Mouse (Mus musculus) testis, postnatal 14 days (tissue): ENCODE measurements around the gene Olfr218.
"Not testable (repeated sequence)": the region's sequence is repeated elsewhere in the genome, so short reads cannot be mapped to it uniquely, and the experiment has no call there.

ENCODE experiments used
- DNase-seq: peaks from one replicate; pipeline ENCODE4 v3.0.0; 2021; ENCODE audit warnings: low spot score

The Olfr218 gene

DNA sequence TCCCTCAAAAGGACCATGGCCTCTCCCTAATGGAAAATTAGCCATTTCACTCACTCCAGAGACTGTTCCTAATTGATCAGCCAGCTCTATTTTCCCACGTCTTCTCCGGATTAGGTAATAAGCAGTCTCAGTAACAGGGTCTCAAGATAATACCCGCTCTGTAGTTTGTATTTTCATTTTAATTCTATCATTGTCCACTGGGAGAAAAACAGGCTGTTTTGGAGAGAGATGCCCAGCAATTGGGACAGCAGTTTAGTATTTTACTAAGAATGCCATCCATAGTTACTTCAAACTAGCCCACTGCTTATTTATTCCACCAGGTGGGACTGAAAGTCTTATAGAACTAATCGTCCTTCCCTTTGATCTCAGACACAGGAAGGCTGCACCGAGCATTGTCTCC, at the start of gene Olfr218:
Gene Olfr218, plus strand, starts transcription at position 301 of the 400 bp plus-strand sequence.
- DNase-seq = no peak

DNA sequence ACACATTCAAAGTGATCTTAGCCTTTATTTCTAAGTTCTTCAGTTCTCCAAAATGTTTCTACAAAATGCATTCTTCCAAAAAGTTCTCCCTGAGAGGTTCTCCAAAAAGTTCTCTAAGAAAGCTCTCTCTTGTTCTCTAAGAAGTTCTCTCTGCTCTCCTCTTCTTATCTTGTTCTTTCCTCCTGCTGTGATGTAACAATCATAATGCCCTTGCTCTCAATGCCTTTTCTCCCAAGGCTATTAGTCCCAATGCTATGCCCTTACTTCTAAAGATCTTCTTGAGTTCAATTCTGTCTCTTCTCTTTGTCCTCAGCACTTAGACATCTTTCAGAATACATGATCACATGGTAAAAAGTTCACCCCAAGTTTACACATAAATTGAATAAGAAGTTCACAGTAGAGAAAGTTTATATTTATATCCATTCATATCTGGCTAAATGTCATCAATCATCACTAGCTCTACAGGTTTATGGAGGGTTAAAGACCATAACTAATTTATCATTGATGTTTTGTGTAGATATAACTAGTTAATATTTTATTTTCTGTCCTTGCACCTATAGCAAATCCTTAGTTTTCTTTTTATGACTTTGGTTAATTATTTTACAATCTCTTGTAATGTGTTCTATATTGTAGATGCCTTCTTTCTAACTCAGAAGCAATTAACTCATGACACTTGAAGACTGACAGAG, 23.3 kb upstream of the Olfr218 start:
- no peak for DNase-seq

DNA sequence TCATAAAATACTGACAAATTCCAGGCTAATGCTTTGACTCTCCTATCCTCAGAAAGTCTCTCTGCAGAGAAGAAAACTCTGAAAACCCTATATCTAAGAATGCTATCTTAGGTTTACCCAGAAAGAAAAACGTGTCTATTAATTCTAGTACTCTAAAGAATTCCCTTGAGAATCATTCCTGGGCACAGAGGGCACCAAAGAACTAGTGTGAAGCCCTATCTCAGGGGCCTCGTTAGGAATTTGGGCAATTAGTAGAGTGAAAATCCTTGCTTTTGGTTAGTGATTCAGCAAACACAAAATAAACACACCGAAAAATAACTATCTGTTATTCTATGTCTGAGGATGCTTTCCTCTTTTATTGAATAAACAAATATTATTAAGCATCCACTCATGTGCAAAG, 7.1 kb upstream of the Olfr218 start, which contains the start of gene Olfr1406:
Gene Olfr1406, minus strand, starts transcription at position 101 of the 400 bp plus-strand sequence.
- no peak for DNase-seq

DNA sequence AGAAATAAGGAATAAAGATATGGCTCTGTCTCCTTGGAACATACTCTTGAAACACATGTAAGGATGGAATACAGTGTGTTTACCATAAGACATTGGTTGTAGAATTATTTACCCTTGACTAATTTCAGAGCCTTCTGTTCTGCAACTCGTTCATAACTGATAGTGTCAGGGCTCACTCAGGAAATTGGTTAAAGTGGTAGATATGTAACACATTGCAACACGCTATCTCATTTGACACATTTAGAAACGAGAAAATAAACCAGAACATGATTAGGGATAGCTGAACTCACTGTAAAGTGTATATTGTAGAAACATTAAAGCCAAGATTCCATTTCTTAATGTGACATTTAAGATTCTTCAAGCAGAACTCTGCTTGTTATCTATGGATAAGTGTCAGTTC, 5.5 kb upstream of the Olfr218 start:
- no peak for DNase-seq

DNA sequence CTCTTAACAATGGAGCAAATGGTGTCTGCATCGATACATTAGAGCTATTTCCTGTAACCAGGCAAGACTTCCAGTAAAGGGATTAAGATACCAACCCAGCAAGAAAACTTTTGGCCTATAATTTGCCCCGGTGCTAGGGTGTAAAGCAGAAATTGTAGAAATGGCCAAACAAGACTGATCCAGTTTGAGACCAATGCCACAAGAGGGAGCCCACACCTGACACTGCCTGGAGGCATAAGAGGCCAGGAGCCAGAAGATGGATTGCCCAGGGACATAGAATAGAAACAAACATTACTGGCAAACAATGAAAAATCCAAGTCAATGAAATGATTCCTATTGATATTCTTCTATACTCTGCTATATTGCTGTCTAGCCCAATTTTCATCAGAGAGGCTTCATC, 1.2 kb upstream of the Olfr218 start:
- no peak for DNase-seq

DNA sequence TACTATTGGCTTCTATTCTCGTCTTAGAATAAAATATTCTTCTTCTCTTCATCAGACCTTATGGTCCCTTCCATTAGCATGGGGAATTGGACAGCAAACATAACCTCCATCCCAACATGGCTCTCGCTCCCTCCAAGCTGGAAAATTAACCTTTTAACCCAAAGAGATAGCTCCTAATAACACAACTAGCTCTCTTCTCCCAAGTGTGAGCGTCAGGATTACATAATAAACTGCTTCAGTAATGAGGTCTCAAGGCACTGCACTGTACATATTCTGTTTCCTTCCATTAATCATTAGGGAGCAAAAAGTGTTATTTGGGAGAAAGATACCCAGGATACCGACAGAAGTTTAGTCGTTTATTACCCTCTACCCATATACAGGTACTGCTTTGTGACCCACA, 14.5 kb downstream of the Olfr218 start, which contains the start of gene Olfr1404:
Gene Olfr1404, plus strand, starts transcription at position 301 of the 400 bp plus-strand sequence.
- no peak for DNase-seq

DNA sequence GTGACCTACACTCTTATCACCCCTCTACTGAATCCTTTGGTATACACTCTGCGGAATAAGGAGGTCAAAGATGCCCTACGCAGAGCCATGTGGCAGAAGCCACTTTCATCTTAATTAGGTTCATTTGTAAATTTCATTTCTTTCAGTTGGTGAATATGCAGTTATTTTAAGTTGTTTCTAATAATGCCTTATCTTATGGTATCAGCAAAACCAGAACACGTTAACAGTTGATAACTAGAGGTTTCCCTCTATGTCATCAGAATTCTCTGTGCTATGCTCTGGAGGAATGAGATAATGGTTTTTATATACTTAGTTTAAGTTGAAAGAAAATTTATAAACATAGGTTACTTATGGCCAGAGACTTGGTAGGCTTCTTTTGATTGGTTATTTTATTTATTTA, 18.9 kb downstream of the Olfr218 start:
- DNase-seq = no peak

DNA sequence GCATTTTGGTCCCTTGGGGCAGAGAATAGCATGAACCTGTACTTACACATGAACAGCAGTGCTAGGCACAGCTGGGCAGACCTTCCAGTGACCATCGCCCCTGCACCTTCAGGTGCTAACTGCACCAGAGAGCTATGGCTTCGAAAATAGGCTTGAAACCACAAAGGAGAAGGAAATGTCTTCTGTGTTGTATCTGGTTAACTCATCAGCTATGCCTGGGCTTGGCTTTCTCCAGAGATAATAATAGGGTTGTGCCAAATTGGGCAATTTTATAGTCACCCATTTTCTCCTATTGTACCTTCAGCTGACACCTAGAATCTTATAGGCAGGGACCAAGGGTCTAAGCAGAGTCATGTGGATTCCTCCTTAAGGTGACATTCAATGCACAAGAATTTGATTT, 29.5 kb downstream of the Olfr218 start, which contains the start of gene Fcer1a:
Gene Fcer1a, minus strand, starts transcription at position 134 of the 400 bp plus-strand sequence.
- DNase-seq = no peak

DNA sequence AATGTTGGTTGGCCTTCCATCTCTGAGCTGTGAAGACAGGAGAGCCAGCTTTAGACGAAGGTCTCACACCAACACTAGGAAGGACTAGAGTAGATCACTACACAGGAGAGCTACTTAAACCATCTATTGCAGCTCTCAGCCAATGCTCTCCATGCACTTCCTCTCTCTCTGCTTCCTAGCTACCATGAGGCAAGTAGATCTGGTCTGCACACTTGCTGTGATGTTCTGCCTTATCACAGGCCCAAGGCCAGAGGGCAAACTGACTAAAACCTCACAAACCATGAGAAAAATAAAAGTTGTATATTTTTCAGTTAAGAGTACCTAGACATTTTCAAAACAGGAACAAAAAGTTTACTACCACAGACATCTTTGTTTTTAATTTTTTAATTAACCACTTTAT, 39.4 kb downstream of the Olfr218 start:
- DNase-seq = not testable (repeated sequence)

DNA sequence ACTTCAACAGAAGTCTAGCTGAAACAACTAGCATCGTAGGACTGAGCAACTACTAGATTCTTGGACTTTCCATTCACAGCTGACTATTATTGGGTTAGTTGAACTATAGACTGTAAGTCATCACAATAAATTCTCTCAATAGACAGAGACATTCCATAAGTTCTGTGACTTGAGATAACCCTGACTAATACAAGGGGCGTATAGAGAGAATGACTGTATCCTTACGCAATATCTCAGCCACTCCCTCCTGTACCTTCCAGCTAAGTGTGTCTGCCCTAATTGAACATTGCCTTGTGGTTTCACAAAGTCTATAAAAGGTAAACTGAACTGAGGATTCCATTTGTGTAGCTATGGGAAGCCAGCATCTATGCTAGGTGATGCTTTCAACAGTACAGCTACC, 52.3 kb downstream of the Olfr218 start:
- DNase-seq = no peak
